14 mouse cellular contexts compared by ENCODE assay signal in the genomic region with DNA sequence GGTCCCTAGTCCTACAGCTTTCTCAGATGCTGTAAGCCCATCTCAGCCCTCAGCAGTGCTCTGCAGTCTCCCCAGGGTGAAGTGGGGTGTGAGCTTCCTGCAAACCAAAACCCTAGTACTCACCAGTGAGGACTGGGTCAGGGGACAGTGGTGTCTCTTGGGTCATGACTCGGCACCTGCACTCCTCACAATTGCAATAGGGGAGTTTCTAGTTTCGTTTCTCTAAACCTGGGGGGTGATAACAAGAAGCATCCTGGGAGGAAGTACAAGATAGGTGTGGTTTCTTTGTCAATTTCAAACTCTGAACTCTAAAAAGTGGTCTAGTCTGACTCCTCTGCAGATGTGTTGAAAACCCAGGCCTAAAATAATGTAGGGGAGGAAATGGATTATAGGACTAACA. TPM values are rescaled to one million over a fixed set of nuclear protein-coding genes. Genes with fewer than 3 reads are reported as not detected.
A peak's percentile ranks its signal among the peaks of the same experiment; 100 is the strongest.
DNase-seq lines count a peak whose midpoint lies in the region; ATAC-seq and TF ChIP-seq lines count a peak whose summit lies in the region.
"Had no signal": no experiment of that assay in that cellular context is flagged by ENCODE, and none has a peak within 500 bp of the region (broad histone marks: within the 10 kb centered on the region; RNA-seq: fewer than 3 reads in every experiment).

No protein-coding gene starts in this region.

- no peaks in the 10 kb centered on the region for H3K4me1 ChIP-seq in liver, postnatal 0 days (ENCODE audit: insufficient read depth)
- H3K4me1 ChIP-seq in small intestine, adult 2 months (ENCODE audit: control insufficient read depth, insufficient read depth, insufficient read length, low read length), result 0 out of 2 replicates have a peak, but pooled peaks cover 2% of the 10 kb centered on the region
- H3K4me1 ChIP-seq: heart, embryonic 15.5 days; intestine, embryonic 15.5 days; limb, embryonic 13.5 days; neural tube, embryonic 13.5 days had no signal

- ATAC-seq in liver, postnatal 0 days, result peak; percentile 33
- peak; percentile 98 for ATAC-seq in granulocyte monocyte progenitor cell, adult 5-6 weeks (replicated peaks; ENCODE audit: poor library complexity, severe bottlenecking)
- ATAC-seq: intestine, embryonic 15.5 days had no signal

- TF ChIP-seq CTCF in liver, postnatal 0 days (IDR thresholded peaks at IDR 0.05; ENCODE audit: low read depth), result no peak
- no peak for TF ChIP-seq CTCF in small intestine, adult 2 months (IDR thresholded peaks at IDR 0.05; ENCODE audit: extremely low read depth, insufficient read length, insufficient replicate concordance, low read depth, low read length)

- peak; percentile 28 for DNase-seq in liver, postnatal 0 days
- DNase-seq in liver (no peak), adipocyte (ENCODE audit: low spot score) (no peak)
- DNase-seq in thymus, postnatal 25 days, result peak; percentile 46
- DNase-seq in cerebellum, adult 9-11 months, result no peak
- DNase-seq in urinary bladder, postnatal 25 days (ENCODE audit: low spot score), result no peak
- DNase-seq: cerebellum, postnatal 25 days; right cerebral cortex, postnatal 4 days had no signal

- no peak for TF ChIP-seq EP300 in liver, postnatal 0 days (IDR thresholded peaks at IDR 0.05; ENCODE audit: low read depth)

- H3K9ac ChIP-seq in liver, postnatal 0 days (replicated peaks), result no peak overlapping the region
- H3K9ac ChIP-seq: heart, embryonic 15.5 days; intestine, embryonic 15.5 days; limb, embryonic 13.5 days; neural tube, embryonic 13.5 days had no signal

- no peaks in the 10 kb centered on the region for H3K9me3 ChIP-seq in liver, postnatal 0 days (ENCODE audit: low read length)
- H3K9me3 ChIP-seq: heart, embryonic 15.5 days; intestine, embryonic 15.5 days; limb, embryonic 13.5 days; neural tube, embryonic 13.5 days had no signal

- 0 out of 2 replicates have a peak overlapping the region, but pooled peaks have one; percentile 16 for H3K27ac ChIP-seq in liver, postnatal 0 days (ENCODE audit: low read depth)
- peak overlapping the region; percentile 41; the same call in 1 of the 2 replicates for H3K27ac ChIP-seq in small intestine, adult 2 months (ENCODE audit: insufficient read depth, low read depth, low read length)
- H3K27ac ChIP-seq: heart, embryonic 15.5 days; intestine, embryonic 15.5 days; limb, embryonic 13.5 days; neural tube, embryonic 13.5 days had no signal

- 49% methylated on average over 2 of the region's 2 CpGs for WGBS in liver, postnatal 0 days (ENCODE audit: insufficient replicate concordance)
- WGBS in small intestine, adult 2 months, result 38% methylated on average over 2 of the region's 2 CpGs

- H3K4me2 ChIP-seq in liver, postnatal 0 days (ENCODE audit: low read depth, low read length), result no peak overlapping the region
- H3K4me2 ChIP-seq: heart, embryonic 15.5 days; intestine, embryonic 15.5 days; limb, embryonic 13.5 days; neural tube, embryonic 13.5 days had no signal

- peaks cover 19% of the 10 kb centered on the region for H3K36me3 ChIP-seq in liver, postnatal 0 days (replicated peaks; ENCODE audit: insufficient read depth, low read length)
- peaks cover 13% of the 10 kb centered on the region for H3K36me3 ChIP-seq in small intestine, adult 2 months (ENCODE audit: control insufficient read depth, insufficient read depth, low read length)
- H3K36me3 ChIP-seq: heart, embryonic 15.5 days; intestine, embryonic 15.5 days; neural tube, embryonic 13.5 days had no signal

- H3K27me3 ChIP-seq in liver, postnatal 0 days (ENCODE audit: insufficient read depth, low read length), result no peaks in the 10 kb centered on the region
- H3K27me3 ChIP-seq in small intestine, adult 2 months (ENCODE audit: control insufficient read depth, insufficient read depth, low read length), result no peaks in the 10 kb centered on the region
- H3K27me3 ChIP-seq: heart, embryonic 15.5 days; intestine, embryonic 15.5 days; limb, embryonic 13.5 days; neural tube, embryonic 13.5 days had no signal

- no peak overlapping the region for H3K4me3 ChIP-seq in liver, postnatal 0 days (ENCODE audit: low read depth, low read length)
- peak overlapping the region; percentile 30 for H3K4me3 ChIP-seq in small intestine, adult 2 months (ENCODE audit: low read depth, low read length)
- H3K4me3 ChIP-seq: heart, embryonic 15.5 days; intestine, embryonic 15.5 days; limb, embryonic 13.5 days; neural tube, embryonic 13.5 days had no signal

- TF ChIP-seq POLR2A in small intestine, adult 2 months (IDR thresholded peaks at IDR 0.05; ENCODE audit: low read depth, low read length), result no peak

RNA-seq across cellular contexts. Expression of gene Phf11c, which starts 1.8 kb away (rescaled TPM):
- polyA plus RNA-seq in liver, postnatal 0 days (2015; fragmentation: Nextera tagmentation; extraction: Ambion mirVana), result 0.50 and 0.79 TPM in 2 replicates
- total RNA-seq in granulocyte monocyte progenitor cell, adult 5-6 weeks (2014; fragmentation: Nextera tagmentation), result 2.4 and 2.6 TPM in 2 replicates
- total RNA-seq in granulocyte monocyte progenitor cell, adult 5-6 weeks (2017), result 1.1 and 1.6 TPM in 2 replicates
- polyA plus RNA-seq in small intestine, adult 2 months (2012; rRNA removed), result 0.14 and 0.29 TPM in 2 replicates

RNA-seq across cellular contexts. Expression of gene Phf11d, which starts 31.7 kb away (rescaled TPM):
- 2.9 and 3.5 TPM in 2 replicates for polyA plus RNA-seq in liver, postnatal 0 days (2015; fragmentation: Nextera tagmentation; extraction: Ambion mirVana)
- total RNA-seq in granulocyte monocyte progenitor cell, adult 5-6 weeks (2014; fragmentation: Nextera tagmentation), result not detected in 2 replicates
- total RNA-seq in granulocyte monocyte progenitor cell, adult 5-6 weeks (2017), result 0.93 and 1.4 TPM in 2 replicates
- polyA plus RNA-seq in small intestine, adult 2 months (2012; rRNA removed), result 1.6 and 3.0 TPM in 2 replicates

RNA-seq across cellular contexts. Expression of gene Setdb2, which starts 43.7 kb away (rescaled TPM):
- 8.1 and 9.5 TPM in 2 replicates for polyA plus RNA-seq in liver, postnatal 0 days (2015; fragmentation: Nextera tagmentation; extraction: Ambion mirVana)
- total RNA-seq in granulocyte monocyte progenitor cell, adult 5-6 weeks (2014; fragmentation: Nextera tagmentation), result 17.0 and 17.3 TPM in 2 replicates
- 26.6 and 28.9 TPM in 2 replicates for total RNA-seq in granulocyte monocyte progenitor cell, adult 5-6 weeks (2017)
- 2.3 and 5.6 TPM in 2 replicates for polyA plus RNA-seq in small intestine, adult 2 months (2012; rRNA removed)

RNA-seq across cellular contexts. Expression of gene Cab39l, which starts 43.8 kb away (rescaled TPM):
- polyA plus RNA-seq in liver, postnatal 0 days (2015; fragmentation: Nextera tagmentation; extraction: Ambion mirVana), result 25.0 and 25.4 TPM in 2 replicates
- 32.5 and 42.4 TPM in 2 replicates for total RNA-seq in granulocyte monocyte progenitor cell, adult 5-6 weeks (2014; fragmentation: Nextera tagmentation)
- total RNA-seq in granulocyte monocyte progenitor cell, adult 5-6 weeks (2017), result 31.0 and 43.0 TPM in 2 replicates
- 1.7 and 2.9 TPM in 2 replicates for polyA plus RNA-seq in small intestine, adult 2 months (2012; rRNA removed)

RNA-seq across cellular contexts. Expression of gene Phf11b, which starts 55.8 kb away (rescaled TPM):
- polyA plus RNA-seq in liver, postnatal 0 days (2015; fragmentation: Nextera tagmentation; extraction: Ambion mirVana), result 2.1 and 2.6 TPM in 2 replicates
- total RNA-seq in granulocyte monocyte progenitor cell, adult 5-6 weeks (2014; fragmentation: Nextera tagmentation), result 1.2 TPM in 1 of 2 replicates, not detected in the other
- 1.8 and 4.2 TPM in 2 replicates for total RNA-seq in granulocyte monocyte progenitor cell, adult 5-6 weeks (2017)
- polyA plus RNA-seq in small intestine, adult 2 months (2012; rRNA removed), result 0.10 and 0.16 TPM in 2 replicates

Comparison
In these comparisons a context has a peak if more than half of its experiments do, and no peak if none do; other contexts are left out.
1. DNase-seq: peak in liver, postnatal 0 days (single experiment) and thymus, postnatal 25 days (single experiment); none in liver (single experiment), cerebellum, adult 9-11 months (single experiment), adipocyte (single experiment) and urinary bladder, postnatal 25 days (single experiment).